Mouse (Mus musculus): ENCODE measurements around the gene Rhbdl3. TPM values are rescaled to one million over a fixed set of nuclear protein-coding genes. Genes with fewer than 3 reads are reported as not detected.
"Not testable (repeated sequence)": the region's sequence is repeated elsewhere in the genome, so short reads cannot be mapped to it uniquely, and the experiment has no call there.

The Rhbdl3 gene
- total RNA-seq, 2 experiments from 2014 or later = not detected

DNA sequence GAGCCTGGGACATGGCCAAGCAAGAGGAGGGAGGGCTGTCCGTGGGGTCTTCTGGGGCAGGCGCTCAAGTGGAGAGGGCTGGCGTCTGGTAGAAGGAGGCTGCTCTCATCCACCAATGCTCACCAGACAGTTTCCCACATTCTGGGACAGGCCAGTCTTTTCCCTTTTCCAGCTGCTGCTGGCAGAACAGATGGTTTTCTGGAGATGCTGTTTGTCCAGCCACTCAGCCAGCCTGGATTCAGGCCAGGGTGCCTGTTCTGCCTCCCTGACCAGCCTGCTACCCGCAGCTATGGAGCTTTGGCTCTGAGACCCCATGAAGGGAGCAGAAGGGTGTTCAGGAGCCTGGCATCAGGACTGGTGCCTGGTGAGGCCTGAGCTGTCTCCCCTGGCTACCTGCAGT, 10.6 kb downstream of the Rhbdl3 start:
- no peak for ATAC-seq (replicated peaks; ENCODE audit: low FRiP score, poor library complexity, severe bottlenecking)

DNA sequence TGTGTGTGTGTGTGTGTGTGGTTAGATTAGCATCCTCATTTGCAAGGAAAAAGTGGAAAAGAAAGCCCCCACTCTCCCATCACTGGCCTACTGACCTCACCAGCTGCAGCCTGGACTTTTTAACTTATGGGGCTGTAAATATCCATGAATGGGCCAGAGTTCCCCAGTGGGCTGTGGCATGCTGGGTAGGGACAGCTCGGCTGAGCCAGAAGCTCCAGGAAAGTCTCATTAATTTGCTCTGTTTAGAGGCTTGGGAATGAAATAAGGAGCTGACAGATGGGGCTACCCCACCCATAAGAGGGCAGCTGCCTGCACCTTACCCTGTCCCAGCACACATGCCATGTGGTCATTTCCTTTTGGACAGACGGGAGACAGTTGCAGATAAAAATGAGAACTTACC, 11.3 kb downstream of the Rhbdl3 start:
- ATAC-seq (replicated peaks; ENCODE audit: low FRiP score, poor library complexity, severe bottlenecking) = no peak

DNA sequence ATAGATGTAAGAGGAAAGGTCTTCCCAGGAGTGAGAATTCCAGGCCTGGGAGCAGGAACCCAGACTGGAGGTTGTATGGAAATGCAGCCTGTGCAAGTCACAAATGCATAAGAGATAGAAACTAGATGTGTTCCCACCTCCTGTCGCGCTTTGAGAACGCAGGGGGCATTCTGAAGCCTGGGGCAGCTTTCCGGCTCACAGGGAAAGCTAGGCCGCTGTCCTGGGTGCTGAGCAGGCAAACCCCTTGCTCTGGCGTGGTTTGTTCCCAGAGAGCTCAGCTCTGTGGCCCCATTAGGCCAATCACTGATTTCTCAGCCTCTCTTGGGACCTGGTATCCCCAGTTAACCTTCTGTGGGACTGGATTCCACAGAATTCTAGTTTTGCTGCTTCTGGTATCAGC, 11.9 kb downstream of the Rhbdl3 start:
- no peak for ATAC-seq (replicated peaks; ENCODE audit: low FRiP score, poor library complexity, severe bottlenecking)

DNA sequence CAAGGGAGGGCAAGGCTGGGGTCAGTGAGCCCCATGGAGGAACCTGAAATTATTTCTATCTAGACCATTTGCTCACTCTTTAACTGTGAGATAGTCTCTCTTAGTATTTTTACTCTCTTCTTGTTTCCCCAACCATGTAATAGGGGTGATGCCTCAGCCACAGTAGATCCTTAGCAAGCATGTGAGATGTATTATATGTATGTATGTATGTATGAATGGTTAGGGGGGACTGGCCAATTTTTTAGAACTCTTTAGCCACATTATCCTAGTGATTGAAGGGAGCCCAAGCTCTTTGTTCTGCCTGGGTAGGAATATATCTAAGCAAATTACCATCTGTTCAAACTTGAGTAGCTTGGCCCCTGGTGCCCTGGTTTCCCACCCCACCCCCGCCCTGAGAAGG, 12.8 kb downstream of the Rhbdl3 start:
- ATAC-seq (replicated peaks; ENCODE audit: low FRiP score, poor library complexity, severe bottlenecking) = no peak

DNA sequence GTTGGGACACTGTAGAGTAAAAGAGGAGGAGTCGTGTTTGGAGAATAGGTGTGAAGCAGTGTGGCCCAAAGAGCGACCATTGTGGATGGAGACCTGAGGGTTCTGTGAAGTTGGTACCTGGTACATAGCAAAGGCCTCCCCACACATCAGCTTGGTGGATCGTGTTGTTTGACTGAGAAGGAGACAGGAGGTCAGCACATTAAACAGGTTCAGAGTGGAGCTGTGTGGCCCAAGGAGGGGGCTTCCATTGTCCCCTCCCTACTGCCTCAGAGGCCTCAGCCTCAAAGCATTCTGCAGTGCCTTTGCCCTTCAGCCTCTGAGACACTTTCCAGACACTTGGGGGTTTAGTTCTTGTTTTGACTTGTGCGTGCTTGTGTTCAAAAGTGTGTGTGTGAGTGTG, 13.2 kb downstream of the Rhbdl3 start:
- ATAC-seq (replicated peaks; ENCODE audit: low FRiP score, poor library complexity, severe bottlenecking) = no peak

DNA sequence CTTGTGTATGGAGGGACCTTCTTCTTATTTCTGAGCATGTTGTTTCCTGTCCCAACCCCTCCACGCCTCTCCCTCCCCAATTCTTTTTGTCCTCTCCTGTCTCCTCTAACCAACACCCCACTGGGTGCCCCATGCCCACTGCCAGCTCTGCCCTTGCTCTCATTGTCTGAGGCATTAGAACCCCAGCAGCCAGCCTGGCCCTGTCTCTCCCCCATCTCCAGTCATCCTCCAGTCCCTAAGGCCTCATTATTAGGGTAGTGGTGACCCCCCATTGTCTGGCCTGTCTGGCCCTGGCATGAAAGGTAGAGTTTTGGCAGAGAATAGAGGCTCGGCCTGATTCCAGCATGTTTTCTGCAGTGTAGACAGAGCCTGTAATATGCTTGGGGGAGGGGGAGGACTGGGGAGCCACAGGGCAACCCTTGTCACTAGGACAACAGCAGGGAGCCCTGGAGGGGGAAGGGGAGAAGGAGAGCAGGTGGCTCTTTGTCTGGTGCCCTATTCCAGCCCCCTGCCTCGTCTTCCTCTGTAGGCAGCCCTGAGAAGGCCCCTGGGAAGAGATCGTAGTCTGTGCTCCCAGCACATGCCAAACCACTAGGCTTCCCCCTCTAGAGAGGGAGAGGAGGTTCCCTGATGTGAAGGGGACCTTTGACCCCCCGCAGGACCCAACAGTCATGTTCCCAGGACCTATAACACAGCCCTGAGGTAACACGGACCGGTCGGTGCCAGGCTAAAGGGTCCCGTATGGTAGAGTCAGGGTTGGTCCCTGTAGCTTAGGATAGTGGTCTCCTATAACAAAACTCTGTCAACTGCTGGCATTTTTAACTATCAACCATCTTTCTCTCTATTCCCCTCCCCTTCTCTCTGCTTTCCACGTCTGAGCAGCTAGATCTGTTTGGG, 15.3 kb downstream of the Rhbdl3 start:
- no peak for ATAC-seq (replicated peaks; ENCODE audit: low FRiP score, poor library complexity, severe bottlenecking)

DNA sequence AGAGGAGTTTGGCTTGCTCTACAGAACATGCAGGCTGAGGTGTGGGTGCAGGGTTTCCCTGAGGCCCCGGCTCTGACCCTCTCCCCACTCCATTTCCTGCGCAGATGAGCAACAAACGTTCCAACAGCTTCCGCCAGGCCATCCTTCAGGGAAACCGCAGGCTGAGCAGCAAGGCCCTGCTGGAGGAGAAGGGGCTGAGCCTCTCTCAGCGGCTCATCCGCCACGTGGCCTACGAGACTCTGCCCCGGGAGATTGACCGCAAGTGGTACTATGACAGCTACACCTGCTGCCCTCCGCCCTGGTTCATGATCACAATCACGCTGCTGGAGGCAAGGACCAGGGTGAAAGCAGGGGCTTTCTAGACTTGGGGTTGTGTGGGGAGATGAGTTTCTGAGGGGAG, 22.5 kb downstream of the Rhbdl3 start:
- ATAC-seq (replicated peaks; ENCODE audit: low FRiP score, poor library complexity, severe bottlenecking) = no peak

DNA sequence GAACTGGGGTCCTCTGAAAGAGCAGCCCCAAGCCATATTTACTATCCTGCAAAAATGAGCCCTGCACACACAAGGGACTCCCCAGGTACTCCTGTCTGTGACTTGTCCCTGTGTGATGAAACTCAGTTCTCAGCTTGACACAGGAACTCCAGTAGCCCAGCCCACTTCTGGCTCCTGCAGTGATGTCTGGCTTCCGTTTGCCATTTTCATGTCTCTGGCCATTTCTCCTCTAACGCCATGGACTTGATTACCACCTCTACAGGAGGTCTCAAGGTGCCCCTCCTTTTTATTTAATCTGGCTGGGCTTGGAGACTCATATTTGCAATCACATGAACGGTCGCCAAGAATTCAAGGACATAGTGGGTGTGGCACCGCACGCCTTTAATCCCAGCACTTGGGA, 23.9 kb downstream of the Rhbdl3 start:
- ATAC-seq (replicated peaks; ENCODE audit: low FRiP score, poor library complexity, severe bottlenecking) = no peak

DNA sequence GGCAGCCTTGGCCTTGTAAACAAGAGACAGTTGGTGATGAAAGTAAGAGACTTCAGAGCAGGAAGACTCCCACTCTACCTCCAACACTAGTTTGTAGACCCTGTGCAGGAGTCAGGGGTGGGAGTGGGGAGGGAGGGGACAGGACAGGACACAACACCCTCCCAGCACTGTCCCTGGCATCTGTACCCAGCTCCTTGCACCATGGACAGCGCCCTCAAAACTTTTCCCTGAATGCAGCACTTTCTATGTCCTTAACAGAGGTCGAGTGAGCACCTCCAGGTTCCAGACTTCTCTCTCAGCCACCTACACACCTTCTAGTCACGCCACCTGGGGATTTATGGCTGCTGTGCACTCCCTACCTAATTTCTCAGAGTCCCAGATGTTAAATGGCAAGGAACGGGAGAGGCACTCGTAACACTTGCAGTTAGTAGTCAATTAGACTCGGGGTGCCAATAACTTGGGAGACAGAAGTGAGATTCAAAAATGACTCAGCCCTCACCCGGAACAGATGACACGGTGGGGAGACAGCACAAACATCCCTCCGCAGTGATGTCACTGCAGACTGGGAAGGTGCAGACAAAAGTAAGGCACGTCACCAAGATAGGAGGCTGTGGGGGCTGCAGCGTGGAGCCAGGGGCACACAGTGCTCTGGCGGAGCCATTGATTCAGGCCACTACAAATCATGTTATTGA, 32.1 kb downstream of the Rhbdl3 start:
- ATAC-seq (replicated peaks; ENCODE audit: low FRiP score, poor library complexity, severe bottlenecking) = no peak

DNA sequence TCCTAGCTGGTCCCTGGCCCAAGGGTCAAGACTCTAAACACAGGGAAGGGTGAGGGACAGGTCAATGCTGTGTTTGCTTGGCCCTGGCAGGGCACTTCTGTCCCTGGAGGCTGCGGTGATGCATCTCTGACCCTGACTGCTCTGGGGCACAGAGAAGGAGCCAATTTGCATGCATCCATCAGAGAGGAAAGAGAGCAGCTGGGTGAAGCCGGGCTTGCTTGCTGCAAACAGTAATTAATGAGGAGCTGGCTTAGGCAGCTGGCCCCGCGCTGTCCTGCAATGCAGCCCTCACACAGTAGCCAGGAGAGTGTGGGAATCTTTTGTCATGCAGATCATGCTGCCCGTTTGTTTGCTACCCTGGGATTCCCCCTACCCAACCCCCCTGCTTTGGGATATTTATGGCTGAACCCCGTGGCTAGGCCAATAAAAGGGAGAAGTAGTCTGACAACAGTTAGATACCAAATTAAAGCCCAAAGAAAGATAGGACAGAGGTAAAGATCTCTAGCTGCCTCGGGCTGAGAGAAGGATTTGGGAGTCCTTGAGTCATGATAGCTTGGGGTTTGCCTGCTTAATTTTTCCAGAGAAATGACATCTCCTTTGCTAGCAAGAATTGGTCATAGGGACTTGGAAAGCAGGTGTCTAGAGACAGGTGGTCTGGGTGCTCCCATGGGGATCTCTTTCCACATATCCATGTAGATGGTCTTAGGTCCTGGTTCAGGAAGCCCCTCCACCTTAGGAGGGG, 35.1 kb downstream of the Rhbdl3 start:
- no peak for ATAC-seq (replicated peaks; ENCODE audit: low FRiP score, poor library complexity, severe bottlenecking)

DNA sequence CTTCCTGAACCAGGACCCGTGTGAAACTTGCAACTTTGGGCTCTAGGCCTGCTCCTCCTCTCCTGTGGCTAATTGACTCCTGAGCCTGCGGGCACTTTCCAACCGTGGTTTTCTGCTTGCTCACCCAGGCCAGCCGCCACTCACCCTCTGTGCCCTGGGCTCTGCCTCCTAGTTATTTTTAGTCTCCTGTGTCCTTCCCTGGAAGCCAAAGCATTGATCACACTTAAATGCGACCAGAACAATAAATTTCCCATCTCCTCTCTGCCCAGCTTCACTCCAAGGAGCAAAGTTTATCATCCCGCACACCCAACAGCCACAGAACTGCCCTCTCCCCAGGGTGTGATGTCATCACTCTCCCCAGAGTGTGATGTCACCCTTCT, 35.6 kb downstream of the Rhbdl3 start:
- no peak for ATAC-seq (replicated peaks; ENCODE audit: low FRiP score, poor library complexity, severe bottlenecking)

DNA sequence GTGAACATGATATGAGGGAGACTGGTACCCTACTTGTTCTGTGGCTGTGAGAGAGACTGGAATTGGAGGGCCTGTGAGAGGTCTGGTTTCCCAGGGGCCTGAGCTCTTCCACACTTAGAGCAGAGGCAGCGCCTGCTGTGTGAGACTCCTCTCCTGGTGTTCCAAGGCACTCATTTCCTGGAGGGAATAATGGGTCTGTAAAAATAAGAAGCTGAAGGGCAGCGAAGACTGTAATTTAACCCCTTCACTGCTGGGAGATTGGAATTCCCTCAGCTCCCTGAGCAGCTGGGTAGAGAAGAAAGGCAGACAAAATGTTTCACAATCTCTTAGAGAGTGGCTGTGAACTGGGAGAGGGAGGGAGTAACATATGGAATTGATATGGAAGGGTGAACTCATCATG, 41.8 kb downstream of the Rhbdl3 start:
- ATAC-seq (replicated peaks; ENCODE audit: low FRiP score, poor library complexity, severe bottlenecking) = no peak

DNA sequence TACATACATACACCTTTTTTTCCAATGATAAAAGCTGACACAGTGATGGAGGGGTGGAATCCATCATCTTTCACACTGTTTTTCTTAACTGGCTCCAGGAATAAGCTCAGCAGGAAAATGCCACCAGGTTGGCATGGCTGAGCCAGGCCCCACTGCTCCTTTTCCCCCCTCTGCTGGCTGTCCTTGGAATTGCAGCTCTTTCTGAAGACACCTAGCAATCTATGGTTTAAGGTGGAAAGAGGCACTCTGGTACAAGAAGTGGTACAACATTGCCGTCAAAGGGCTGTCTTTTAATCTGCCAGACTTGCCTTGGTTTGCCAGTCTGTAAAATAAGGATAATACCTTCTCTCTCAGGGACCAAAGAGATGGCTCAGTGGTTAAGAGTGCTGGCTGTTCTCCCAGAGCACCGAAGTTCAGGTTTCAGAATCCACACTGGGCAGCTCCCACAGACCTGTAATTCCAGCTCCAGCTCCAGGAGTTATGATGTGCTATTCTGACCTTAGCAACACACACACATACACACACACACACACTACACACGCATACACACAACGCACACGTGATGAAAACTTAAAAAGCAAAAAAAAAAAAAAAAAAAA, 51.2 kb downstream of the Rhbdl3 start:
- ATAC-seq (replicated peaks; ENCODE audit: low FRiP score, poor library complexity, severe bottlenecking) = peak; percentile 95

DNA sequence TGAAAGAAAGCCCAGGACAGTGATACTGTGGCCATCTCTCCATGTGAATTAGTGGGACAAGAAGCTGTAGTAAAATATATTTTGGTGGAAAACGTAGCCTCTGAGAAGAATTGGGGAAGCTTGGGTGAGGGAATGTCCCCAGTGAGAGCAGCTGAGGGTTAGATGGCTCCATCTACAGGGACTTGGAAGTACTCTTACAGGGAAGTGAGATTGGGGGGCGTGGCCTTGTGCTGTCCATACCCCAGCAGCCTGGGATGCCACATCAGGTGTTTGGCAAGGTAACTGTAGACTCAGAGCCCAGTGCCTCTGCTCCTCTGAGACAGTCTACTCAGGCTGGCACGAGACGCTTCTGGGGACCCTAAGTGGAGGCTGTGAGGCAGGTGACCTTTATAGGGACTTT, 54.1 kb downstream of the Rhbdl3 start:
- no peak for ATAC-seq (replicated peaks; ENCODE audit: low FRiP score, poor library complexity, severe bottlenecking)

DNA sequence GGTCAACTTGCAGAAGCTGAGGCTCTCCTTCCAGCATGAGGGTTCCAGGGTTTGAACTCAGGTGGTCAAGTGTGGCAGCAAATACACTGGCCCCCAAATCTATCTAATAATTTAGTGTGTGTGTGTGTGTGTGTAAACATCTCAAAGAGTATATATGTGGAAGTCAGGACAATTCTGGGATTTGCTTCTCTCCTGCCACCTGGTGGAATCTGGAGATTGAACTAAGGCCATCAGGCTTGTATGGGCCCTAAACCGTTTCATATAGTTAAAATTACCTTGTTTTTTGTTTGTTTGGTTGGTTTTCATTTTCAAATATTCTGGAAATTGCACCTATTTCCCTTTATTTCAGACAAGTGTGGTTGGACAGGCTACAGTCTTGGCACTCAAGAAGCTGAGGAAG, 68.2 kb downstream of the Rhbdl3 start:
- no peak for ATAC-seq (replicated peaks; ENCODE audit: low FRiP score, poor library complexity, severe bottlenecking)

DNA sequence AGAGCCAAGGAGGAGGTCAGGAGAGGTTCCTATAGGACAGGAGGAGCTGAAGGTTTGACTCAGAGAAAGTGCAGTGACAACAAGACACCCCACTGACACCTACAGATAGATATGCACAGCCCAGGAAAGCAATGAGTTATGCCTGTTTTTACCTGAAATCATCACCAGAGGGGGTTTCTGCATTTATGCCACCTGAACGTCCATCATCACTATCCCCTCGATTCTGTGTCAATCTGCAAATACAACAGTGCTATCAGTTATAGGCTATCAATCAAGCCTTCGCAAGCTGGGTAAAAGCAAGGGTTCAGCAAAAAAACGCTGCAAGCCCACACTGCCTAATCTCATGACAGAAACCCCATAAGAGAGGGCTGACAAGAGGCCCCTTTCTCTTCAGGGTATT, 75.9 kb downstream of the Rhbdl3 start:
- no peak for ATAC-seq (replicated peaks; ENCODE audit: low FRiP score, poor library complexity, severe bottlenecking)

DNA sequence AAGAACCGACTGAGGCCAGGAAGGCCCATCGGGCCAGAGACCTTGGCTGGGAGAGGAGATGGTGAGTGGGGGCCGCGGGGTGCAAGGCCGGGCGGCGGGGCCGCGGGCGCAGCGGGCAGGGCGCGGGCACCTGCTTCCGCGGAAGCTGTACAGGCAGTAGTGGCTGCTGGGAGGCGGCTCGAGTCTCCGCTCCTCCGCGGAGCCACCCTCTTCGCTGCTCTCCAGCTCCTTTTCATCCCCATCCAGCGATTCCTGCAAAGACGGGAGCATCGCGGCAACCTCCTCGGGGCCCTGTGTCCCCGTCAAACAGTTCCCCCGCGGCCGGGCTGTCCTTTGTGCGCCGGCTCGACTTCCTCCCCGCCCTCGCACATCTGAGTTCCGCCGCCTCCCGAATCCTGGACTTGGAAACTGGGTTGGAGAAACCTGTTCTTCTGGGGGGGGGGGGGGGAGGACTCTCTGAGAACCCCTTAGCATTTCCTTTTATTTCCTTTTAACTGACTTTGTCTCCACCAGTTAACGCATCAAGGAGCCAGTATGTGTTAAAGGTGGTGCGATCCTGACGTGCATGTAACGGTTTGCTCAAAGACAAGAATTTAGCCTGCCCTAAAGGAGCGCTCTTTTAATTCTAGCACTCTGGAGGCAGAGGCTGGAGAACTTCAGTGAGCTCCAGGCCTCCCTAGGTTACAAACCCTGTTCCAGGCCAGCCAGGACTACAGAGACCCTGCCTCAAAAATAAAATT, 77.2 kb downstream of the Rhbdl3 start, which contains the start of gene 5730455P16Rik:
TSS of gene 5730455P16Rik (minus strand) at position 323 of the 740 bp plus-strand sequence.
- peak; percentile 88 for ATAC-seq (replicated peaks; ENCODE audit: low FRiP score, poor library complexity, severe bottlenecking)

DNA sequence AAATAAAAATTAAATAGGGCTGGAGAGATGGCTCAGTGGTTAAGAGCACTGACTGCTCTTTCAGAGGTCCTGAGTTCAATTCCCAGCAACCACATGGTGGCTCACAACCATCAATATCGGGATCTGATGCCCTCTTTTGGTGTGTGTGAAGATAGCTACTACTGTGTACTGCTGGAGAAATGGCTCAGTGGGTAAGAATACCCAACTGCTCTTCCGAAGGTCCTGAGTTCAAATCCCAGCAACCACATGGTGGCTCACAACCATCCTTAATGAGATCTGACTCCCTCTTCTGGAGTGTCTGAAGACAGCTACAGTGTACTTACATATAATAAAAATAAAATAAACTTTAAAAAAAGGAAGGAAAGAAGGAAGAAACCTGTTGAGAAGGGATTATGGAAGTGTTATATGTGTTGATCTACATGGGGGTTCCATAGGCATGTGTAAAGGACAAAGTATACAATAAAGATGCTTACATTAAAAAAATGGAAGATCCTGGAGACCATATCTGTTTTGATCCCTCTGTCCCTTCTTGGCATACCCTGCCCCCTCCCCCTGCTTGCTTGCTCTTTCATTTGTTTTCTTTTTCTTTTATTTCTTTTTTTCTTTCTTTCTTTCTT, 77.8 kb downstream of the Rhbdl3 start:
- not testable (repeated sequence) for ATAC-seq (replicated peaks; ENCODE audit: low FRiP score, poor library complexity, severe bottlenecking)

DNA sequence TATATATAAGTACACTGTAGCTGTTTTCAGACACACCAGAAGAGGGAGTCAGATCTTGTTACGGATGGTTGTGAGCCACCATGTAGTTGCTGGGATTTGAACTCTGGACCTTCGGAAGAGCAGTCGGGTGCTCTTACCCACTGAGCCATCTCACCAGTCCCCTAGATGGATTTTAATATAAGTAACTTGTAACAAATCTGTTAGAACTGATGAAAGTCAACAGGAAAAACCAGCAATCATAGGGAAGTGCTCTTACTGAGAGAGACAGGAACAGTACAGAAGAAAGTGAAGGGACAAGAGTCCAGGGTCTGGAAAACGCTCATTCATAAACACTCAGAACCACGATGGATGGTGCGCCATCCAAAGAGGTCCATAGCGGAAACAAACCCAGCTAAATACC, 78.5 kb downstream of the Rhbdl3 start:
- ATAC-seq (replicated peaks; ENCODE audit: low FRiP score, poor library complexity, severe bottlenecking) = not testable (repeated sequence)
